Mouse (Mus musculus): ENCODE measurements around the gene Tbl1x.

Tbl1x gene

GRCm38 (mm10) chrX:77603496-77604258 lies 92.9 kb downstream of the Tbl1x start:
- DNase-seq (ENCODE audit: inconsistent age in 2 of 2, low spot score in 1 of 2): no peak

GRCm38 (mm10) chrX:77607488-77607887 lies 96.7 kb downstream of the Tbl1x start:
- DNase-seq (ENCODE audit: inconsistent age in 2 of 2, low spot score in 1 of 2): no peak

- peak in 1 of 2 experiments; percentile 37 for DNase-seq (ENCODE audit: inconsistent age in 2 of 2, low spot score in 1 of 2)
Observed at GRCm38 (mm10) chrX:77608947-77609703, 98.3 kb downstream of the Tbl1x start.

GRCm38 (mm10) chrX:77611938-77612337 lies 101.1 kb downstream of the Tbl1x start:
- no peak for DNase-seq (ENCODE audit: inconsistent age in 2 of 2, low spot score in 1 of 2)

GRCm38 (mm10) chrX:77613041-77613440 lies 102.2 kb downstream of the Tbl1x start:
- peak; percentile 25 to 62 for DNase-seq (ENCODE audit: inconsistent age in 2 of 2, low spot score in 1 of 2)

- peak in 1 of 2 experiments; percentile 51 for DNase-seq (ENCODE audit: inconsistent age in 2 of 2, low spot score in 1 of 2)
Observed at GRCm38 (mm10) chrX:77615735-77616293, 105.0 kb downstream of the Tbl1x start.

GRCm38 (mm10) chrX:77617368-77618144 lies 106.7 kb downstream of the Tbl1x start:
- no peak for DNase-seq (ENCODE audit: inconsistent age in 2 of 2, low spot score in 1 of 2)

- no peak for DNase-seq (ENCODE audit: inconsistent age in 2 of 2, low spot score in 1 of 2)
Observed at GRCm38 (mm10) chrX:77630439-77630838, 119.6 kb downstream of the Tbl1x start.

GRCm38 (mm10) chrX:77636499-77636898 lies 125.7 kb downstream of the Tbl1x start:
- no peak for DNase-seq (ENCODE audit: inconsistent age in 2 of 2, low spot score in 1 of 2)

GRCm38 (mm10) chrX:77638076-77638475 lies 127.3 kb downstream of the Tbl1x start:
- DNase-seq (ENCODE audit: inconsistent age in 2 of 2, low spot score in 1 of 2): peak; percentile 27 to 85

GRCm38 (mm10) chrX:77640301-77640700 lies 129.5 kb downstream of the Tbl1x start:
- no peak for DNase-seq (ENCODE audit: inconsistent age in 2 of 2, low spot score in 1 of 2)

GRCm38 (mm10) chrX:77646164-77646563 lies 135.4 kb downstream of the Tbl1x start:
- no peak for DNase-seq (ENCODE audit: inconsistent age in 2 of 2, low spot score in 1 of 2)

- no peak for DNase-seq (ENCODE audit: inconsistent age in 2 of 2, low spot score in 1 of 2)
Observed at GRCm38 (mm10) chrX:77650246-77650645, 139.4 kb downstream of the Tbl1x start.

- no peak for DNase-seq (ENCODE audit: inconsistent age in 2 of 2, low spot score in 1 of 2)
Observed at GRCm38 (mm10) chrX:77662030-77662429, 151.2 kb downstream of the Tbl1x start.

- no peak for DNase-seq (ENCODE audit: inconsistent age in 2 of 2, low spot score in 1 of 2)
Observed at GRCm38 (mm10) chrX:77663276-77663675, 152.5 kb downstream of the Tbl1x start.

GRCm38 (mm10) chrX:77665030-77665429 lies 154.2 kb downstream of the Tbl1x start:
- DNase-seq (ENCODE audit: inconsistent age in 2 of 2, low spot score in 1 of 2): no peak

GRCm38 (mm10) chrX:77666911-77667310 lies 156.1 kb downstream of the Tbl1x start:
- no peak for DNase-seq (ENCODE audit: inconsistent age in 2 of 2, low spot score in 1 of 2)

- no peak for DNase-seq (ENCODE audit: inconsistent age in 2 of 2, low spot score in 1 of 2)
Observed at GRCm38 (mm10) chrX:77667441-77667840, 156.6 kb downstream of the Tbl1x start.

- peak; percentile 45 to 78 for DNase-seq (ENCODE audit: inconsistent age in 2 of 2, low spot score in 1 of 2)
Observed at GRCm38 (mm10) chrX:77669779-77670550, 159.2 kb downstream of the Tbl1x start.
